Mouse (Mus musculus) thymus, adult 18-20 months (tissue): ENCODE data around the gene Gm8180.
"Not testable (repeated sequence)": the region's sequence is repeated elsewhere in the genome, so short reads cannot be mapped to it uniquely, and the experiment has no call there.

Experiments
- DNase-seq, 2 experiments: peaks; one replicate each; pipeline ENCODE4 v3.0.0; 2022; ENCODE audit warnings: mixed read lengths in 2 of 2

Gm8180 gene

DNA sequence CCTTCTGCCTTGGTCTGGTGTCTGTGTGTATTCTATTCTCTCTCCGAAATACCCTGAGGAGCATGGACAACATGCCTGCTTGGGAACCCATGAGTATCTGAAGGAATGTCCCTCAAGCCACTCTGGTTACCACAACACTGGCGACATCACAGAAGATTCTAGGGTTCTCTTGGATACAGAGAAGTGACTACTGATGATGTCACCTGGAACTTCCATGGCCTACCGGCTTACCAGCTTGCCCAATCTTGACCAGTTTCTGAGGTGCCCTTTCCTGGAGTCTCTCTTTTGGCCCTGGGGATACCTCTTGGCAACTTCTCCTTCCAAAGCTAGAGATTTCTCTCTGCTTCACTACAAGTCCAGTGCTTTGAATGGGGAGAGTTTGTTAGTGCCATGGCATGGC is at the start of gene Gm8180:
Gene Gm8180 (minus strand): TSS at position 101 of the 400 bp plus-strand sequence.
- DNase-seq, result not testable (repeated sequence)

DNA sequence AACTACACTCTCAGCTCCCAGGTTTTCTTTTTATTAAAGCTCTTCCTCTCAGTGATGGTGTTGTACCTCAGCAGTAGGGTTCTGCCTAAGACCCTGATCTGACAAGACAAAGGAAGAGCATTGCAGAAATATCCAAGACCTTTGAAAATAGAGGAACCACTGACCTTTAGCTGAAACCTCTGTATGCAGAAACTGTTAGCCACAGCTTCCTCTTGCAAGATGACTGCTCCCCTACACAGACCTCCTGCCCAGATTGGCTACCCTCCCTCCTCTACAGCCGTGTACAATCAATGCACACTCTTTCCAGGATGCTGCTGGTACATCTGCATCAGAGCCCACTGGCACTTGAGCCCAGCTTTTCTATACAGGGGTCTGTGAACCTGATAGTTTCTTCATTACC is 45.8 kb upstream of the Gm8180 start:
- DNase-seq, result not testable (repeated sequence)

DNA sequence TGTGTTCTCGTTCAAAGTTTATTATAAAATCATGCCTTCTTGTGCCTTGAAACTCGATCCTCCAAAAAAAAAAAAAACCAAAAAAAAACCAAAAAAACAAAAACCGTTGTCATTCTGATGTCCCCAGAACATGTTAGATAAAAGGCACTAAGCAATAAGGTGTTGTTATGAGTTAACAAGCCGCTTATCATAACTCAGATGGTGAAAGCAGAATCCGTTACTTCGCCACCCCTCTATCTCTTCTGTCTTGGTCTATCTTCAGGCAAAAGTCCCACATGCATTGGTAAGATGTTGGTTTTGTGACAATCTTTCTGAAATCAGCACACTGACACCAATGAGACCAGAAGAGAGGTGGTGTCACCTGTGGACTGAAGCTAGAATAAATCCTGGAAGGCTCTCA is 39.6 kb upstream of the Gm8180 start:
- DNase-seq, result not testable (repeated sequence)

DNA sequence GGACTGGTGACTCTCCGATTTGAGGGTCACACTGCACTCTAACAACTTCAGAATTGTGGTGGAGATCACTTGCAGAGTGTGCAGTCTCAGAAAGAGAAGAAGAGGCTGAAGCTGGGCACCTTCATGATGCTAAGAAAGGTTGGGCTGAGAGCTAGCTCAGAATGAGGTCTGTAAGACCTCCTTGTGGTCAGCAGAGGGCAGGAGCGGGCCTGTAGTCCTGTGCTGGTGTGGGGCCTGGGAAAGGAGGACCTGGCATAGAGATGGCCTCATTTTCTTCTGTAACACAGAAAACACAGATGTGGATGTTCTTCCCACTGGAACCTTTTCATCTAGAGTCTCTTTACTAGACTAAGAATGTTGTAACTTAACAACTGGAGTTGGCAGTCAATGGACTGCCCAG is 37.3 kb upstream of the Gm8180 start:
- not testable (repeated sequence) for DNase-seq

DNA sequence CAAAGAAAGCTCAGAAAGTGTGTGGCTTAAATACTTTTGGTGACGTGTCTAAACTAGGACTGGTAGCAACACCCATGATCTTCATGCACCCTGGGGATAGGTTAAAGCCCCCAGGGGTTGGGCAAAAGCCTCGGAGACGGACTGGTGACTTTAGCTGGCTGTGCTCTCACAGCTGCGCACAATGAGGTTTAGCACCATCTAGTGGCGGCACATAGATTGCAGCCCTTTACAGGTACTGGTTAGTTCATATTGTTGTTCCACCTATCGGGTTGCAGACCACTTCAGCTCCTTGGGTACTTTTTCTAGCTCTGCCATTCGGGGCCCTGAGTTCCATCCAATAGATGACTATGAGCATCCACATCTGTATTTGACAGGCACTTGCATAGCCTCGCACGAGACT is 27.9 kb upstream of the Gm8180 start:
- not testable (repeated sequence) for DNase-seq

DNA sequence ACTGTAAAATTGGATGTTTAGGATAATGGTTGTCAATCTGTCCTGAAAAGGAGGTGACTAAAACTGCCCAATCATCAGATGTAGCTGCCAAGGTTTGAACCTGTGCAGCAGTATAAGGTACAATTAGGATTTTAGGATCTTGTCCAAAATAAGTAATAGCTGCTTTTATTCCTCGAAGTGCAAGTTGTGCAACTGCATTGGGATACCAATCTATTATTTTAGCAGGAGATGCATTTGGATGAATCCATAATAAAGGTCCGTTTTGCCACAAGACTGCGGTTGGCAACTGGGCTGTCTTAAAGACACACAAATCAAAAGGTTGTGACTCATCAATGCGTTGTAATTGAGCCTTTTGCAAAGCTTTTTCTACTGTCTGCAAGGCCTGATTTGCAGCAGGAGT is 23.6 kb upstream of the Gm8180 start:
- not testable (repeated sequence) for DNase-seq

DNA sequence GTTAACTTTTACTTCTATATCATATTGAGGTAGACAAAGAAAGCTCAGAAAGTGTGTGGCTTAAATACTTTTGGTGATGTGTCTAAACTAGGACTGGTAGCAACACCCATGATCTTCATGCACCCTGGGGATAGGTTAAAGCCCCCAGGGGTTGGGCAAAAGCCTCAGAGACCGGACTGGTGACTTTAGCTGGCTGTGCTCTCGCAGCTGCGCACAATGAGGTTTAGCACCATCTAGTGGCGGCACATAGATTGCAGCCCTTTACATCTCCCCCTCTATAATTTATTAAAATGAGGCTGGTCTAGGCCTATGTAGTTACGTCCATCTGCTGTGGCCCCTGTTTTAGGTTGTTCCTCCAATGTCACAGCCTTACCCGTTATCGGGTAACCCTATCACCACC is 19.9 kb upstream of the Gm8180 start:
- not testable (repeated sequence) for DNase-seq

DNA sequence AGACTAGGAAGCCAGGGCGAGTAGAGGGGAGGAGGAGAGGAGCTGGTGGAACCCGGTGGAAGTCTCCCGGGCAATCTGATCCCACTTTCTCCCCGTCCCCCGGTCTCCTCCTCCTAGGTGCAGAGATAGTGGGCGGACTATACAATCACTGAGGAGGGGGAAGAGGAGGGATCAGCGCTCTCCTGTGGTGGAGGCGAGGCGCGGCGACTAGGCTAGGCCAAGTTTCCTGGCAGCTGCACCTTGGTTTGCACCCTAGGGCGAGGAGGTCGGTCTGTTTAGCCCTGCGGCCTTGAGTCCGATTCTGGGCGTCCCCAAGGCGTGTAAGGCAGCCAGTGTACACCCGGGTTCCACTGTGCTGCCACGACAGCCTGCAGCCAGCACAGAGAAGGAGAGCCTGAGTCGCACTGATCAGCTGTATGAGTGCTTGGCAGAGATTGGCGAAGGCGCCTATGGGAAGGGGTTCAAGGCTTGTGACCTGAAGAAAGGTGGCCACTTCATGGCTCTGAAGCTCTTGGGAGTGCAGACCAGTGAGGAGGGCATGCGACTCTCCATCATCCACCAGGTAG is 12.4 kb upstream of the Gm8180 start:
- not testable (repeated sequence) for DNase-seq

DNA sequence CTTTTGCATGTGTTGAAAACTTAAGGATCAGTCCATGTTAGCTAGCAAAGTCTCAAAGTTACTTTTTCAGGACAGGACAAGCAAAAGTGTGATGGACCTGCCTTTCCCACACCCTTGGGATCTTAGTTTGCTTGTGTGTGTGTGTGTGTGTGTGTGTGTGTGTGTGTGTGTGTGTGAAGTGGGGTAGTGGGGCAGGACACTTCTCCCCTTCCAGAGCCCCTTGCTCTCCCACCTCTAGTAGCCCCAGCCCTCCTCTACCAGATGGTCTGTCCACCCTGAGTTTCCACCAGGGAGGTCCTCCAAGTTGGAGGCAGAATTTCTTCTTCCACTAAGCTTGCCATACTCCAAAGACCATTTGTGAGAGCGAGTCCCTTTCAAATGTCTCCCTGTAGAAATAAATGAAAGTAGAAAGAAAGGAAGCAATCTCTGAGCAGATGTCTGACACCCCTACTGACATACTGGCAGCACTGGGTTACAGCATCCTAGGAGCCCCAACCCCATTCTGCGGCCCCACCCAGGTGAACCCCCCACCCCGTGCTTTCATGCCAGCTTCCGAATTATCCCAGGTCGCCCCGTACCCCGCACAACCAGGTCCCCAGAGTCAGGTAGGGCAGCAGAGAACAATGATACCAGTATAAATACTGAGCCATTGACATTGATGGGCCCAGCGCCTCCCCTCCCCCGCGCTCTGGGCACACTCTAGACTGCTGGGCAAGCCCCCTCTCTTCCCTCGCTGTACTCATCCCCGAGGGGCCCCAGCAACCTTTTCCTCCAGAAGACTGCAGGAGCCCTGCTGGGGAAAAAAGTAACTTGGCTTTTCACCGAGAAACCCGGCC is 11.7 kb upstream of the Gm8180 start:
- no peak for DNase-seq

DNA sequence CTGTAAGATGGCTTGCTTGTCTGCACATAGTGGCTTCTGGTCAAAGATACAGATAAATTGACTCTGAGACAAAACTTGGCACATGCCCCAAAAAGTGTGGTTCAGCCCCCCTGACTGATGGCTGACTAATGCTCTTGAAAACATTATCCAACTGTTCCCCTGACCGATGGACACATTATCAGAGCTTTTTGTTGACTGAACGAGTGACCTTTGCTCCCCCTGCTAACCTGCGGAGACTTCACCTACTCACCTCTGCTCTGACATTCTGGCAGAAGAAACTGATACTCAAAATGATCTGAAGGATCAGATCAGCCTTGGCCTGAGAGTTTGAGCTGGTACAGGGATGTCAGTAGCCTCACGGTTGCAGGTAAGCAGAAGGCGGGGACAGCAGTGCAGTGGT is 9.3 kb upstream of the Gm8180 start:
- not testable (repeated sequence) for DNase-seq

DNA sequence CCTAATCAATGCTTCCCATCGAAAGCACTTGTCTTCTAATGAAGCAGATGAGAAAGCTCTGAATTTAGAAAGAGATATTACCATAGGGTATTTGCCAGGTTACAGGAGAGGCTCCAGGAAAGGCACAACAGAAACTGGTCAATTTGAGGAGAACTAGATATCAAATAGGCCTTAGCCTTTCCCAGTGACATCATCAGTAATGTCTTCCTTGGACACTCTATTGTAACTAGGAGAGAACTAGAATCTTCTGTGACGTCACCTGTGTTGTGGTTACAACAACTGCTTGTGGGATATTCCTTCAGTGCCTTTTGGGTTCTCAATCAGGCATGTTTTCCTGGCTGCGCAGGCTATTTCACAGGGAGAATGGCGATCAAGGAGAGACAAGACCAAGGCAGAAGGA is 37.0 kb downstream of the Gm8180 start, which contains the start of gene Gm6526:
Gene Gm6526 (plus strand): TSS at position 301 of the 400 bp plus-strand sequence.
- not testable (repeated sequence) for DNase-seq
